Mouse (Mus musculus): ENCODE data around the gene Insyn1. TPM values are rescaled to one million over a fixed set of nuclear protein-coding genes. Genes with fewer than 3 reads are reported as not detected.
A peak's percentile ranks its signal among the peaks of the same experiment; 100 is the strongest.

The Insyn1 gene
- polyA plus RNA-seq, 1 experiment = 2.8 TPM

DNA sequence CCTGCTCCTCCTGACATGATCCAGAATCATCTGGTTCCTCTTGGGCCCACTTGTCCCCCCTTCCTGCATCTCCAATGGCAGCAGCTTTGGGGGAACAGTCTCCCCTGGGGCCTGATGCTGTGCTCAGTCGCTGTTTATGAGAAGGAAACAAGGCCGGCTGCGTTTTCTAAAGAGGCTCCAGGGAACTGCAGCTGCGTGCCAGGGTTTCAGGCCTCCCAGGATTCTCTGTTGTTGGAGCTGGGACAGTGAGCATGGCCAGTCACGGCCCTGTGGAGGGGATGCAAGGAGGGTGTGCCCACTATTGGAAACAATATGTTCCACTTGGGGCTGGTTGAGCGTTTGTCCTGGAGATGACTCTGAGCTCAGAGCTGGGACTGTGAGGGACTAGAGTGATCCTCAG lies 17.9 kb upstream of the Insyn1 start:
- Histone ChIP-seq H3K36me3 (replicated peaks; ENCODE audit: low read length) (no peaks in the 10 kb centered on the region), H3K27me3 (replicated peaks) (no peaks in the 10 kb centered on the region), H3K4me3 (replicated peaks) (no peak overlapping the region), H3K4me1 (peaks cover 56% of the 10 kb centered on the region), H3K9me3 (no peaks in the 10 kb centered on the region)
- TF ChIP-seq FLI1 (IDR thresholded peaks at IDR 0.05; ENCODE audit: low read length) = no peak
- no peak for TF ChIP-seq GATA1 (IDR thresholded peaks at IDR 0.05; ENCODE audit: borderline replicate concordance, low read length)

DNA sequence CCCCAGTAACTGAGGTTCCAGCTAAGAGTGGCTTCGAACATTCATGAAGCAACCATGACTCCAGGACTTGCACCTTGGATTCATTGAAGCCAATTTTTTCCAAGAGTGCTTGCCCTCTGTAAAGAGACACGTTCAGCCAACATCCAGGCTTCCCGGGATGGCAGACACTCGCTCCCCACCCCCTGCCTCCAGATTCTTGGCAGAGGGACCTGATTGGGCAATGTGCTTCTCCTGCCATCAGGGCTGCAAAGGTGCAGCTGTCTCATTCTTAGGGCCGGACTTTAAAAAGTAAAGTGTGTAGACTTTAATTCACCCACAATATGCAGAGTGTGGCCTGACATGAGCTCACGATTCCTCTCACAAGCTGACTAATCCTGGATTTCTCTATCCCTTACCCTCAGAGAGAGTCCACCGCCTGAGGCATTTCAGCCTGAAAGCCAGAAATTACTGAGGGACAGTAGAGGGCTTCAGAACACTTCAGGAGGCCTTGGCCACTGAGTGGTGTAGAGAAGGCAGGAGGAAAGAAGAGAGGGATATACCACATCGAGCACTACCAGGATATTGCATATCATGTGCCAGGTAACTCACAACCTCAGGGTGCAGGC lies 15.1 kb upstream of the Insyn1 start:
- Histone ChIP-seq H3K4me1 (peaks cover 60% of the 10 kb centered on the region), H3K9me3 (no peaks in the 10 kb centered on the region), H3K36me3 (replicated peaks; ENCODE audit: low read length) (no peaks in the 10 kb centered on the region), H3K27me3 (replicated peaks) (peaks cover 5% of the 10 kb centered on the region), H3K4me3 (replicated peaks) (no peak overlapping the region)
- no peak for TF ChIP-seq FLI1 (IDR thresholded peaks at IDR 0.05; ENCODE audit: low read length)
- TF ChIP-seq GATA1 (IDR thresholded peaks at IDR 0.05; ENCODE audit: borderline replicate concordance, low read length) = no peak

DNA sequence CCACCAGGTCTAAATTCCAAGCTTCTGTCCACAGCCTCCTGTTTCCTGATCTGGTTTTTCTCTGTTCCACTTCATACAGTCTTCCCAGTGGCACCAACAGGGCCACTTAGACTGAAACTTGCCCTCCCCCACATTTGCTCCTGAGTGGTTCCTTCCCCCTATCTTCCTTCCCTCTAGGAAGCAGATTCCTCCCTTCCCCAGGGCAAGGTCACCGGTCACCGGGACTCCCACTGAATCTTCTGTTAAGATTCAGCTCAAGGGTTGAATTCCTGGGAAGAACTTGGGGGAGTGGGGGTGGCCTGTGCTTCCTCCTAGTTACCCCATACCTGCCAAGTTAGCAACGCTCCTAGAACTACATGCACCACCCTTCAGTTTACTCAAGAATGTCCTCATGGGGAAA lies 1.3 kb upstream of the Insyn1 start:
- Histone ChIP-seq H3K4me3 (replicated peaks) (no peak overlapping the region), H3K36me3 (replicated peaks; ENCODE audit: low read length) (no peaks in the 10 kb centered on the region), H3K4me1 (peaks cover 56% of the 10 kb centered on the region), H3K9me3 (peaks cover 6% of the 10 kb centered on the region), H3K27me3 (replicated peaks) (peaks cover 92% of the 10 kb centered on the region)
- no peak for TF ChIP-seq GATA1 (IDR thresholded peaks at IDR 0.05; ENCODE audit: borderline replicate concordance, low read length)
- no peak for TF ChIP-seq FLI1 (IDR thresholded peaks at IDR 0.05; ENCODE audit: low read length)

DNA sequence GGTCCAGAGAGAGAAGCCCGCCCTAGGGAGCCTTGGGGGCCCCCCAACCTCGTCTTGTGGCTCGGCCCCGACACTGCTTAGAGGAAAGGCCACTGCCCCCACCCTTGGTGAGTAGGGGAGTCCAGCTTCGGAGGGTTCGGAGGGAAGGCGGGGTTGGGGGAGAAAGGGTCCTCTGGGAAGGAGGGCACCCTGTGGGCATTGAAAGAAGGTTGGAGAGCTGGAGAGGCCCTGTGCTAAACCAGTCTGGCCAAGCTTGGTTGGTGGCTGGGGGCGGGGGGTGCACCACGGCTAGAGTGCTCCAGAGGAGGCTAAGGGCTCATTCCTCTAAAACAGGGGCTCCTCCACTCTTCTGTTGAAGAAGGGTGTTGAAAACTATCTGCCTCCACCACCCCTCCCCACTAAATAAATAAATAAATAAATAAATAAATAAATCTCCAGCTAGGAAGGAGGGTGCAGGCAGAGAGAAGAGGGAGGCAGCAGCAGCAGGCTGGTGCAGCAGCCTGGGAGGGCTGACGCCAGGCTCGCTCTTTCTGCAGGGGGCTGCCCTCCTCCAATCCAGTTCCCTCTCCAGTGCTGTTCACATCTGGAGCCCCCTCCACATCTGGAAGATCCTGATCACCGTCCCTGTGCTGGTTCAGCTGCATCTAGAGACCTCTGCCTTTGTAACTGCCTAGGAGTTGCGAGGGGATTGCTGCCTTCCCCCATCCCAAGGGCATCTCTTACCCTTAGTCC lies 896 bp downstream of the Insyn1 start:
- no peaks in the 10 kb centered on the region for H3K36me3 ChIP-seq (replicated peaks; ENCODE audit: low read length)
- peaks cover 6% of the 10 kb centered on the region for H3K9me3 ChIP-seq
- peak overlapping the region; percentile 92 for H3K4me3 ChIP-seq (replicated peaks)
- TF ChIP-seq GATA1 (IDR thresholded peaks at IDR 0.05; ENCODE audit: borderline replicate concordance, low read length) (no peak), FLI1 (IDR thresholded peaks at IDR 0.05; ENCODE audit: low read length) (no peak)
- H3K27me3 ChIP-seq (replicated peaks) = peaks cover 97% of the 10 kb centered on the region
- H3K4me1 ChIP-seq = peaks cover 35% of the 10 kb centered on the region

DNA sequence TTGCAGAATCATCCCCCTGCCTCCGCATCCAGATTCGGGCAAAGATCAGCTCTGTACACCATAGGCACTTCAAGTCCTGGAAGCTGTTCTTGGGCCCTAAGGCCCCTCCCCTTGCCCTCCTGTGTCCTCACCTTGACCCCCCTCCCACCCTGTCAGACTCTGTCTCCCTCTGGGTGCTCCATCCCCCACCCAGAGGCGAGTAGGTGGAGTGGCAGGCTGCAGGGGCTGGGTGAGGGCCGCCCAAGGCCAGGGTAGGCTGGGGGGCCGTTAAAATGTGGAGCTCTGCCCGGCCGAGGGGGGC lies 1.4 kb downstream of the Insyn1 start:
- H3K36me3 ChIP-seq (replicated peaks; ENCODE audit: low read length) = no peaks in the 10 kb centered on the region
- H3K27me3 ChIP-seq (replicated peaks) = peaks cover 94% of the 10 kb centered on the region
- H3K4me3 ChIP-seq (replicated peaks) = no peak overlapping the region
- TF ChIP-seq FLI1 (IDR thresholded peaks at IDR 0.05; ENCODE audit: low read length) (no peak), GATA1 (IDR thresholded peaks at IDR 0.05; ENCODE audit: borderline replicate concordance, low read length) (no peak)
- peaks cover 6% of the 10 kb centered on the region for H3K9me3 ChIP-seq
- peaks cover 32% of the 10 kb centered on the region for H3K4me1 ChIP-seq

DNA sequence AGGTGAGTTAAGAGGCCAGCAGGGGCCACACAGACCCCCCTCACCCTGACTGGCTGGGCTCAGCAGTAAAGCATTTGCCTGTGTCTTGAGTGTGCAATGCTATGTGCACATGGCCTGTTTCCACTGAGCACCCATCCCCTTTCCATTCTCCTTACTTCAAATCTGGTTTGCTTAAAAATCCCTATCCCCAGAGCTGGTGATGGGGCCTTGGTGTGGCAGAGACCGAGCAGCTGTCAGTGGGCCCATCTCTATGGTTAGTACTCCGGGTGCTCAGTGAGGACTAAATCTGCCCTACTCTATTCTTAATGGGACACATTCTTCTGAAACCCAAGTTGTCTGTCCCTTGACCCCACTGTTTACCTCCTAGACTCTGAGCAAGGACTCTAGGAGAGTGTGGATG lies 2.0 kb downstream of the Insyn1 start:
- Histone ChIP-seq H3K27me3 (replicated peaks) (peaks cover 94% of the 10 kb centered on the region), H3K9me3 (peaks cover 6% of the 10 kb centered on the region), H3K4me1 (peaks cover 34% of the 10 kb centered on the region), H3K36me3 (replicated peaks; ENCODE audit: low read length) (no peaks in the 10 kb centered on the region), H3K4me3 (replicated peaks) (no peak overlapping the region)
- TF ChIP-seq GATA1 (IDR thresholded peaks at IDR 0.05; ENCODE audit: borderline replicate concordance, low read length) (no peak), FLI1 (IDR thresholded peaks at IDR 0.05; ENCODE audit: low read length) (no peak)

DNA sequence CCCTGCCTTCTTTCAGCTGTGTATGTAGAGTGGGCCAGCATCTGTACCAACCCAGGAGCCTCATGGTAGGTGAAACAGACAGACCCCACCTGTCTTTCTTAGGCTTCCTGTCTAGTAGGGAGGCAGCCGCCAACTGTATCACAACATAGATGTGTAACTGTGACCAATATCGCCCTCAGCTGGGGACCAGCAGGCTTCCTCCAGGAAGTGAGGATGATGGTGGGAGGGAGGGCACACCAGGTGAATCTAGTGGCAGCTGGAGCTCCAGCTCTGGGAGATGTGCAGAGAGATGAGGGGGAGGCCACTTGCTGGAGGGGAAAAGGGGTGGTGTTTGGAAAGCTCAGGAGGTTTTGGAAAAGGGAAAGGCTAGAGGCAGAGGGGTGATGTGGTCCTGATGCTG lies 6.6 kb downstream of the Insyn1 start:
- peaks cover 13% of the 10 kb centered on the region for H3K4me1 ChIP-seq
- peaks cover 86% of the 10 kb centered on the region for H3K27me3 ChIP-seq (replicated peaks)
- peaks cover under 1% of the 10 kb centered on the region; the same call in 1 of the 2 replicates for H3K9me3 ChIP-seq
- H3K36me3 ChIP-seq (replicated peaks; ENCODE audit: low read length) = no peaks in the 10 kb centered on the region
- TF ChIP-seq GATA1 (IDR thresholded peaks at IDR 0.05; ENCODE audit: borderline replicate concordance, low read length) (no peak), FLI1 (IDR thresholded peaks at IDR 0.05; ENCODE audit: low read length) (no peak)
- peak overlapping the region; percentile 26 for H3K4me3 ChIP-seq (replicated peaks)

DNA sequence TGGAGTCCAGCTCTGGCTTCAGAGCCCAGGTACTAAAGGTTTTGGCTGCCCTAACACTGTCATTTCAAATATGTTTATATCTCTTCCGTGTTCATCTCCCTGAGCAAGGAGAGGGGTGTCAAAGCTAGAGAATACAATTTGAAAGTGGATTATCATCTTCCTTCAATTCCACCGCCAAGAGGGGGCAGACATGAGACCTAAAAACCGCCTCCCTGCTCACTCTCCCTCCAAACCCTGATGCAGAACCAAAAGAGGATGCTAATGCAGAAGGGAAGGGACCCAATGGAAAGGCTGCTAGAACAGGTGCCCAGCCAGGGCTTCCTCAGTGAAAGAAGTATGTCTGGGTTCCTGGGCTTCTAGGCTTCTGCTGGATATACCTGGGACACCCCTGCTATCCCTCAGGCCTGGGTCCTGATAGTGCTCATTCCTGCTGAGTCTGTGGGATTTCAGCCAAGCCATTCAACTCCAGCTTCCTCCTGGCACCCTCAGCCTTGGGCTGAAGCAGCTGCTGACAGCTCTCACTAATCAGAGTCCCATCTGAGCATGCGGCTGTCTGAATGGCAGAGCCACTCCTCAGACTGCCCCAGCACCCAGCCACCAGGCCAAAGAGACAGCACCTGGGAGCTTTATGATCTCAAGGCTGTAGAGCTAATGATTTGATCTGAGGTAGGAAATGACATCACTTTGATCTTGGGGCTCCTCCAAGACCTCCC lies 8.2 kb downstream of the Insyn1 start:
- Histone ChIP-seq H3K4me1 (peaks cover 26% of the 10 kb centered on the region), H3K9me3 (no peaks in the 10 kb centered on the region), H3K36me3 (replicated peaks; ENCODE audit: low read length) (no peaks in the 10 kb centered on the region), H3K27me3 (replicated peaks) (peaks cover 85% of the 10 kb centered on the region), H3K4me3 (replicated peaks) (no peak overlapping the region)
- TF ChIP-seq GATA1 (IDR thresholded peaks at IDR 0.05; ENCODE audit: borderline replicate concordance, low read length) (no peak), FLI1 (IDR thresholded peaks at IDR 0.05; ENCODE audit: low read length) (no peak)

DNA sequence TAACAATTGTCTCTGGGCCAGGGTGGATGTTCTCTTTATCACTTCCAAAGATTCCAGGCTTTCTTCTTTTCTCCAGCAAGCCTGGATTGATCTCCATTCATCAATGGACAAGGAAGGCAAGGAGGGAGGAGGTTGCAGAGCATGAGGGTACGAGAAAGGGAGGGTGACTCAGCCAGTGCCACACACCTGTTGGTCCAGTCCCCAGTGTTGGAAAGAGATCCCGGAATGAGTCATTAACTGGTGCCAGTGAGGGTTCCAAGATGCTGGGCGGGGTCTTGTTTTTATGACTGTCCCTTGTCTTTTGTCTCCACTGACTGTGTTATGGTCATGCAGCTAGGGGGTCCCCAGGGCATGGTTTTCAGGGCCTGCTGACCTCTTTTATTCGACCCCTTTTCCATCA lies 9.5 kb downstream of the Insyn1 start:
- H3K36me3 ChIP-seq (replicated peaks; ENCODE audit: low read length) = no peaks in the 10 kb centered on the region

DNA sequence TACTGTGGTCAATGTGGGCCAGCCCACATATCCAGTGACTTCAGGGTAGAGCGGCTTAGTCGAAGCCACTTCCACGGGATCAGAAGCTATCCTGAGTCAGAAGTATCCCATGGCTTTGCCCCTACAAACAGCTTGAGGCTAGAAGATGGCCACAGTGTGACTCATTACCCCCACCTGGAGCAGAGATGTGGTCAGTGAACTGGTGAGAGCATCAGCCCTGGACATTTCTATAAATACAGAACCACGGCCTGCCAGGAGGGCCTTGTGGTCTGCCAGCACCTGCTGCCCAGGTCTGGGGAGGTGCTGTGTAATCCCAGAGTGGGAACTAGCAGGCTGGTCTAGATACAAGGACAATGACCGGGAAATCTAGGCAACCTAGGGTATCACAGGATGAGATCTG lies 12.5 kb downstream of the Insyn1 start:
- TF ChIP-seq FLI1 (IDR thresholded peaks at IDR 0.05; ENCODE audit: low read length) = no peak

More for the DNA sequence above, 9.5 kb downstream of the Insyn1 start:
- TF ChIP-seq GATA1 (IDR thresholded peaks at IDR 0.05; ENCODE audit: borderline replicate concordance, low read length) = no peak
- TF ChIP-seq FLI1 (IDR thresholded peaks at IDR 0.05; ENCODE audit: low read length) = no peak
- peaks cover 30% of the 10 kb centered on the region for H3K4me1 ChIP-seq
- no peaks in the 10 kb centered on the region for H3K9me3 ChIP-seq
- no peak overlapping the region for H3K4me3 ChIP-seq (replicated peaks)
- peaks cover 78% of the 10 kb centered on the region for H3K27me3 ChIP-seq (replicated peaks)

More for the DNA sequence above, 12.5 kb downstream of the Insyn1 start:
- Histone ChIP-seq H3K4me3 (replicated peaks) (no peak overlapping the region), H3K27me3 (replicated peaks) (peaks cover 60% of the 10 kb centered on the region), H3K36me3 (replicated peaks; ENCODE audit: low read length) (no peaks in the 10 kb centered on the region), H3K9me3 (no peaks in the 10 kb centered on the region), H3K4me1 (peaks cover 37% of the 10 kb centered on the region)
